Mouse (Mus musculus): ENCODE data around the gene Atf3. TPM values are rescaled to one million over a fixed set of nuclear protein-coding genes. Genes with fewer than 3 reads are reported as not detected.
"Not testable (repeated sequence)": the region's sequence is repeated elsewhere in the genome, so short reads cannot be mapped to it uniquely, and the experiment has no call there.

The Atf3 gene
- polyA plus RNA-seq, 1 experiment from 2014 or later = 5.9 TPM

DNA sequence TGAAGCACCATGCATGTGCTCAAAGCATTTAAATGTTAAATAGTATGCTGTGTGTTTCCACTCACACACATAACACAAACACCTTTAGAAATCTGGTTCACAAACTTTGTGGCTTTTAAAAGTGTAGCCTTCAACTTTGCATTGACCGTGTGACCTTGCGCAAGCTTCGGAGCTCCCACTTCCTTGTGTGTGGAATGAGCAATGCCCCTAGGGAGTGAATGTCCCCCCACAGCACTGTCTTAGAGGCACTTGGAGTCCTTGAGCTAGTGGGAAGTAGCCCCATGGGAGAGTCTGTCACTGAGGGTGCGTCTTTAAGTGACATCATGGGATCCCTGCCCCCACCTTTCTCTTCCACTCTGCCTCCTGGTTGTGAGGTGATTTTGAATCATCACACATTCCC lies 51.6 kb downstream of the Atf3 start:
- Histone ChIP-seq H3K4me1 (ENCODE audit: control insufficient read depth, insufficient read depth, low read length) (no peaks in the 10 kb centered on the region), H3K9me3 (replicated peaks; ENCODE audit: control insufficient read depth, low read length) (no peaks in the 10 kb centered on the region), H3K27me3 (ENCODE audit: control insufficient read depth, insufficient read depth, low read length) (no peaks in the 10 kb centered on the region), H3K27ac (ENCODE audit: low read length) (no peak overlapping the region), H3K9ac (ENCODE audit: low read length) (no peak overlapping the region), H3K4me3 (replicated peaks; ENCODE audit: low read length) (no peak overlapping the region), H3K4me2 (ENCODE audit: low read depth, low read length) (no peak overlapping the region), H3K36me3 (ENCODE audit: control insufficient read depth, insufficient read depth, low read length) (no peaks in the 10 kb centered on the region)
- WGBS = 66% methylated on average over 4 of the region's 4 CpGs
- no peak for ATAC-seq (ENCODE audit: insufficient read depth, low FRiP score)

DNA sequence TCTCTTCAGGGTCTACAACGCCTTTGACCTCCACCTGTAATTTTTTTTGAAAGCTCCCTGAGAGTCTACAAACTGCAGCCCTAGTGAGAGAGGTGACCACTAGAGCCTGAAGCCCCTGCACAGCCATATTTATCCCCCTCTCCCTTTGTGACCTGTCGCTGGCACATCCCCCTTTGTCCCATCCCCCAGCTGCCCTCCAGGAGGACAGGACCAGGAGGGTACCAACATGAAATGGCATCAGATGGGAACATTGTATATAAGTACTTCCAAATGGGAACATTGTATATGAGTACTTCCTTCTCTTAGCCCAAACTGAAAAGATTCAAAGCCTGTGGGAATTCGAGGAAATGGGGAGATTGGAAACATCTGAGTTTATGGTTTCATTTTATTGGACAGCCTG lies 53.1 kb downstream of the Atf3 start, which contains the start of gene Fam71a:
Gene Fam71a (minus strand): TSS at position 101 of the 400 bp plus-strand sequence.
- WGBS = 77% methylated on average over 3 of the region's 3 CpGs

DNA sequence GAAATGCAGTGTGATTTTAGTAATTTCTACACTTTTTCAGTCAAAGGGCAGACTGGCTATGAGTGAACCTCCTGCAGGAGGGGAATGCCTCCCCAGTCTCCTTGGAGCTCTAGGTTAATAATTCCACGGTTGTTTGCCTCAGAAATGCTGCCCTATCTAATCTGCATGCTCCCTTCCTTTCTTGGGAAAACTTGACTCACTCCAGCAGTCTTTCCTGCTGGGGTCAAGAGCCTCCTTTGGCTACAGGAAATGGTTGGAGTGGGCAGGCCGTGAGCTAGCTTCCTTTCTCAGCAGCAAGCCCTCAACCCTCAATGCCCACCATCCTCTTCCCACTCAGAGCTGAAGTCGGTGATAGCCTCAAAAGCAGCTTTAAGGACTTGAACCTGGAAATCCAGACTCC lies 63.5 kb downstream of the Atf3 start:
- WGBS = 35% methylated on average over 3 of the region's 3 CpGs

More for the DNA sequence above, 53.1 kb downstream of the Atf3 start, which contains the start of gene Fam71a:
- Histone ChIP-seq H3K9ac (ENCODE audit: low read length) (no peak within 1 kb of the TSS), H3K27ac (ENCODE audit: low read length) (no peak within 1 kb of the TSS), H3K4me3 (replicated peaks; ENCODE audit: low read length) (no peak within 1 kb of the TSS), H3K36me3 (ENCODE audit: control insufficient read depth, insufficient read depth, low read length) (no peaks in the 10 kb centered on the region), H3K27me3 (ENCODE audit: control insufficient read depth, insufficient read depth, low read length) (no peaks in the 10 kb centered on the region), H3K9me3 (replicated peaks; ENCODE audit: control insufficient read depth, low read length) (no peaks in the 10 kb centered on the region), H3K4me2 (ENCODE audit: low read depth, low read length) (no peak within 1 kb of the TSS), H3K4me1 (ENCODE audit: control insufficient read depth, insufficient read depth, low read length) (no peaks in the 10 kb centered on the region)
- ATAC-seq (ENCODE audit: insufficient read depth, low FRiP score) = no peak

DNA sequence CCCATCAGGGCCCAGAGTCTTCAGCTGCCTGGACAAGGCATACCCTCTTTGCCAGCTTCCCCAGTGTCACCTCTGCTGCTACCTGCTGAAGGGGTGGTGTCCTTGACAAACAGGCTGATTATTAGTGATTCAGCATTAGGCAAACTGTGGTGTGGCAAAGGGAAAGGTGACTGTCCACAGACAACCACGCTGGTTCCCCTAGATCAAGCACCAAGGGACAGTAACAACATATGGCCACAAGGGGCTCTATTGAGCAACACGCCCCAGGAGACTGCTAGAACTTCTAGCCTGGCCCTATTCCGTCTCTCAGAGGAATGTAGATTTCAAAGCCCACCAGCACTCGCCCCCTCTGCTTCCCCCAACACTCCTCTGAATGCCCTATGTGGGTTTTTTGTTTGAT lies 64.8 kb downstream of the Atf3 start:
- no peak overlapping the region for H3K27ac ChIP-seq (ENCODE audit: low read length)

More for the DNA sequence above, 63.5 kb downstream of the Atf3 start:
- H3K27me3 ChIP-seq (ENCODE audit: control insufficient read depth, insufficient read depth, low read length) = no peaks in the 10 kb centered on the region
- 0 out of 2 replicates have a peak, but pooled peaks cover 11% of the 10 kb centered on the region for H3K9me3 ChIP-seq (replicated peaks; ENCODE audit: control insufficient read depth, low read length)
- H3K4me1 ChIP-seq (ENCODE audit: control insufficient read depth, insufficient read depth, low read length) = no peaks in the 10 kb centered on the region
- no peak overlapping the region for H3K4me3 ChIP-seq (replicated peaks; ENCODE audit: low read length)
- H3K27ac ChIP-seq (ENCODE audit: low read length) = no peak overlapping the region
- no peaks in the 10 kb centered on the region for H3K36me3 ChIP-seq (ENCODE audit: control insufficient read depth, insufficient read depth, low read length)
- no peak overlapping the region for H3K4me2 ChIP-seq (ENCODE audit: low read depth, low read length)
- no peak for ATAC-seq (ENCODE audit: insufficient read depth, low FRiP score)
- no peak overlapping the region for H3K9ac ChIP-seq (ENCODE audit: low read length)

DNA sequence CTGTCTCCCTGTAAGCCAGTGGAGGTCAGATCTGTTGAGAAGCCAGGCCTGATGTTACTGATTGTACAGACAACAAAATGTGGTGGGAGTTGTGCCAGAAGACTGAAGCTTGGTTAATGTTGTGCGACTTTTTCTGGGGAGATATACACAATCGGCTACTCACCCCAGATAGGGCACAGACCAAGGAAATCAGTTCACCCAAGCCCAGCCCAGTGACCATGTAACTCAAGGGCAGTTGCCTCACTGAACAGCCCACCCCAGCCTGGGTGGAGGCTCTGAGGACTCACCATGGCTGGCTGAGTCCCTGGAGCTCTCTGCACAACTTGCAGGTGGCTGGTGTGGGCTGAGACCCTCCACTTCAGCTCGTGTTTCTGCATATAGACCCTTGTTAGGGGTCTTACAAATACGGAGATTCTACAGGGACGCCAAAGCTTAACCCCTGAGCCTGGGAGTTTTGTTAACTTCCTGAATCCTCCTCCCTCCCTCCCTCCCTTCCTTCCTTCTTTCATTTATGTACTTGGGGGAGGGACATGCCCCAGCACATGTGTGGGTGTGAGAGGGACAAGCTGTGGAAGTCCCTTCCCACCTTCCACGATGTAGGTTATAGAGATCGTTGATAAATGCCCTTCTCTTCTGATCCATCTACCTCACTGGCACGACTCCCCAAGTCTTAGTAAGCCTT lies 66.8 kb downstream of the Atf3 start:
- Histone ChIP-seq H3K27me3 (ENCODE audit: control insufficient read depth, insufficient read depth, low read length) (no peaks in the 10 kb centered on the region), H3K36me3 (ENCODE audit: control insufficient read depth, insufficient read depth, low read length) (no peaks in the 10 kb centered on the region), H3K9me3 (replicated peaks; ENCODE audit: control insufficient read depth, low read length) (no peaks in the 10 kb centered on the region), H3K27ac (ENCODE audit: low read length) (no peak overlapping the region), H3K4me1 (ENCODE audit: control insufficient read depth, insufficient read depth, low read length) (no peaks in the 10 kb centered on the region), H3K9ac (ENCODE audit: low read length) (no peak overlapping the region), H3K4me3 (replicated peaks; ENCODE audit: low read length) (no peak overlapping the region), H3K4me2 (ENCODE audit: low read depth, low read length) (no peak overlapping the region)
- 72% methylated on average over 8 of the region's 8 CpGs for WGBS
- no peak for ATAC-seq (ENCODE audit: insufficient read depth, low FRiP score)

More for the DNA sequence above, 64.8 kb downstream of the Atf3 start:
- Histone ChIP-seq H3K9me3 (replicated peaks; ENCODE audit: control insufficient read depth, low read length) (0 out of 2 replicates have a peak, but pooled peaks cover 11% of the 10 kb centered on the region), H3K27me3 (ENCODE audit: control insufficient read depth, insufficient read depth, low read length) (no peaks in the 10 kb centered on the region), H3K4me2 (ENCODE audit: low read depth, low read length) (no peak overlapping the region), H3K4me3 (replicated peaks; ENCODE audit: low read length) (no peak overlapping the region), H3K36me3 (ENCODE audit: control insufficient read depth, insufficient read depth, low read length) (no peaks in the 10 kb centered on the region), H3K9ac (ENCODE audit: low read length) (no peak overlapping the region), H3K4me1 (ENCODE audit: control insufficient read depth, insufficient read depth, low read length) (no peaks in the 10 kb centered on the region)
- WGBS = 27% methylated on average over 4 of the region's 4 CpGs
- no peak for ATAC-seq (ENCODE audit: insufficient read depth, low FRiP score)

DNA sequence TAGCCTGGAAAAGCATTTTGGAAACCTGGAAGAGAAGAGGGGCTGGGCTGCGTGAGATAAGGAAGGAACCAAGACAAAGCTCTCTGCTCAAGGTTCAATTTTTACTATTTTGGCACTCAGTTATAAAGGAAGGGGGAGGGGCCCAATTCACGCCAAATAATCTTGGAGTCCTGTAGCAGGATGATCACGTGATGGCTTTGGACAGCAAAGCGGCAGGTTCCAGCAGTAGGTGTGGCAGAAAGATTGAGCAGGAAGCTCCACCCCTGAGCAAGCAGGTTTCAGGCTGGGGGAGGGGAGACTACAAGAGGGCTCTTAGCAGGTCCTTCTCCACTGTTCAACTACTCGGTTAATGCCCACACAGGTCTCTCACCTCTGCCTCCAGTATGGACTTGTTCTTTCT lies 68.3 kb downstream of the Atf3 start:
- H3K9me3 ChIP-seq (replicated peaks; ENCODE audit: control insufficient read depth, low read length); H3K9ac ChIP-seq (ENCODE audit: low read length); H3K4me1 ChIP-seq (ENCODE audit: control insufficient read depth, insufficient read depth, low read length); H3K4me2 ChIP-seq (ENCODE audit: low read depth, low read length); H3K27me3 ChIP-seq (ENCODE audit: control insufficient read depth, insufficient read depth, low read length); ATAC-seq (ENCODE audit: insufficient read depth, low FRiP score); H3K36me3 ChIP-seq (ENCODE audit: control insufficient read depth, insufficient read depth, low read length); H3K4me3 ChIP-seq (replicated peaks; ENCODE audit: low read length); H3K27ac ChIP-seq (ENCODE audit: low read length): not testable (repeated sequence)
- WGBS = 82% methylated on average over 5 of the region's 5 CpGs

DNA sequence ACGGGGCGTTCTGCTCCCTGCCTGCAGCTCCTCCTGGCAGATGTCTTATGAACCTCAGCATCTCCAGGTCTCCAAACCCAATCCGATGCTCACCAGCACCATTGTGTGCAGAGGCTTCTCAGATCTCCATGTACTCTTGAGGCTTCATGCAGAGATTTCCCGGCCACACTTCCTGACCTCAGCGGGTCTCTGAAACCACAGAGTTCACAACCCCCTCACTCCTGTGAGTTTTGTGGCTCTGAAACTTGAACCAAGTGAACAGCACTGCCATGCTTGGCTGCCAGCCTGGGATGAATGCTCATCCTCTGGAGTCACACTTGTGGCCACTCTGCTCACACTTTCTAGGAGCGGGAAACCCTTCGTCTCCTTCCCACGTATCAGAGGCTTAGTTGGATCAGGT lies 76.9 kb downstream of the Atf3 start:
- 87% methylated on average over 8 of the region's 8 CpGs for WGBS
- Histone ChIP-seq H3K27ac (ENCODE audit: low read length) (no peak overlapping the region), H3K4me2 (ENCODE audit: low read depth, low read length) (no peak overlapping the region), H3K9ac (ENCODE audit: low read length) (no peak overlapping the region), H3K4me1 (ENCODE audit: control insufficient read depth, insufficient read depth, low read length) (no peaks in the 10 kb centered on the region), H3K9me3 (replicated peaks; ENCODE audit: control insufficient read depth, low read length) (no peaks in the 10 kb centered on the region), H3K27me3 (ENCODE audit: control insufficient read depth, insufficient read depth, low read length) (no peaks in the 10 kb centered on the region), H3K36me3 (ENCODE audit: control insufficient read depth, insufficient read depth, low read length) (no peaks in the 10 kb centered on the region), H3K4me3 (replicated peaks; ENCODE audit: low read length) (no peak overlapping the region)
- no peak for ATAC-seq (ENCODE audit: insufficient read depth, low FRiP score)

DNA sequence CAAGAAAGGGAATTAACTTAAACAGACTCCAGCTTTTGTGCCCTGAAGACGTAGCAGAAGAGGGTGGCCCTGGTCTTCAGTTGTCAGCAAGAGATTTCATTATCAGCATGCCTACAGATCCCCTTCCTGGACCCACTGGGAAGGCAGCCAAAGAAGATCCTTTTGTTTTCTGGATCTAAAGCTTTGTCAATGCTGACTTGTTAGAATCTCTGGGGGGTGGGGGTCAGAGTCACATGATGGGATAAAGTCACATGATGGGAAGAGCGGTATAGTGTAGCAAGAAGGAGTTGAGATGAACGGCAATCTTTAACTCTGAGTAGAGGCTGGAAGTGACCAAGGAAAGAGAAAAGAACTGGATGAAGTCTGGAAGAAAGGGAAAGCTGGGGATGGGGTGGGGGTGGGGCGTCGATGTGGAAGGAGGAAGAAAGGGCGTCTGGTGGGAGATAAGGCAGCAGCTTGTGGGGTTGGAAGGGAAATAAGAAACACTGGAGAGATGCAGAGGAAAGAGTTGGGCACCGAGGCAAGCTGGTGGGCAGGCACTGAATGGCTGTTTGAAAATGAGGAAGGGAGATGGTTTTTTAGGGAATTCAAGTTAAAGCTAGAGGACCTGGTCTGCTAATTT lies 78.9 kb downstream of the Atf3 start:
- Histone ChIP-seq H3K27ac (ENCODE audit: low read length) (no peak overlapping the region), H3K4me2 (ENCODE audit: low read depth, low read length) (no peak overlapping the region), H3K9me3 (replicated peaks; ENCODE audit: control insufficient read depth, low read length) (no peaks in the 10 kb centered on the region), H3K4me1 (ENCODE audit: control insufficient read depth, insufficient read depth, low read length) (no peaks in the 10 kb centered on the region), H3K9ac (ENCODE audit: low read length) (no peak overlapping the region), H3K27me3 (ENCODE audit: control insufficient read depth, insufficient read depth, low read length) (no peaks in the 10 kb centered on the region), H3K36me3 (ENCODE audit: control insufficient read depth, insufficient read depth, low read length) (no peaks in the 10 kb centered on the region), H3K4me3 (replicated peaks; ENCODE audit: low read length) (no peak overlapping the region)
- WGBS = 50% methylated on average over 7 of the region's 7 CpGs
- no peak for ATAC-seq (ENCODE audit: insufficient read depth, low FRiP score)

DNA sequence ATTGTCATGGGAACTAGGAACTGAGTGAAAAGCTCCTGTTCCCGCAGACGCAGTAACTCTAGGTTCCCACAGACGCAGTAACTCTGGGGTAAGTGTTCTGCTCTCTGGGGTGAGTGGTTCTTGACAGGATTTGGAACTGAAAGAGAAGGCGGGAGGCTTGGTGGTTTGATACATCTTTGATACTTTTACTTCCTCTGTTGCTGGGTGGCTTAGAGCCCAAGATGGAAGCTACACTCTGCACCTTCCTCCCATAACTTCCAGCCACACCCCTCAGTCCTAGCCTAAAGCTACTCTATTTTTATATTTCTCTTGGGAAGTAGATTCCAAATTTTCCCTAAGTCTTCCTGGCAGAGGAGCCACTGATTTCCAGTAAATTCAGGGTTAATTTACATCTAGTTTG lies 79.4 kb downstream of the Atf3 start:
- no peaks in the 10 kb centered on the region for H3K36me3 ChIP-seq (ENCODE audit: control insufficient read depth, insufficient read depth, low read length)
- ATAC-seq (ENCODE audit: insufficient read depth, low FRiP score) = no peak
- no peak overlapping the region for H3K9ac ChIP-seq (ENCODE audit: low read length)
- H3K27me3 ChIP-seq (ENCODE audit: control insufficient read depth, insufficient read depth, low read length) = no peaks in the 10 kb centered on the region
- WGBS = 87% methylated on average over 4 of the region's 4 CpGs
- H3K4me1 ChIP-seq (ENCODE audit: control insufficient read depth, insufficient read depth, low read length) = no peaks in the 10 kb centered on the region
- no peak overlapping the region for H3K27ac ChIP-seq (ENCODE audit: low read length)
- H3K4me3 ChIP-seq (replicated peaks; ENCODE audit: low read length) = no peak overlapping the region
- H3K4me2 ChIP-seq (ENCODE audit: low read depth, low read length) = no peak overlapping the region
- H3K9me3 ChIP-seq (replicated peaks; ENCODE audit: control insufficient read depth, low read length) = no peaks in the 10 kb centered on the region
